Mouse (Mus musculus) testis, postnatal 10 days (tissue): ENCODE measurements around the gene Olfr1283.
"Not testable (repeated sequence)": the region's sequence is repeated elsewhere in the genome, so short reads cannot be mapped to it uniquely, and the experiment has no call there.

ENCODE experiments used
- DNase-seq: peaks from one replicate; pipeline ENCODE4 v3.0.0; 2021; ENCODE audit warnings: low spot score

Olfr1283 gene

GRCm38 (mm10) chr2:111366490-111366889 lies at the start of gene Olfr1283:
Gene Olfr1283, plus strand, starts transcription at chr2:111366790.
- no peak for DNase-seq

DNA sequence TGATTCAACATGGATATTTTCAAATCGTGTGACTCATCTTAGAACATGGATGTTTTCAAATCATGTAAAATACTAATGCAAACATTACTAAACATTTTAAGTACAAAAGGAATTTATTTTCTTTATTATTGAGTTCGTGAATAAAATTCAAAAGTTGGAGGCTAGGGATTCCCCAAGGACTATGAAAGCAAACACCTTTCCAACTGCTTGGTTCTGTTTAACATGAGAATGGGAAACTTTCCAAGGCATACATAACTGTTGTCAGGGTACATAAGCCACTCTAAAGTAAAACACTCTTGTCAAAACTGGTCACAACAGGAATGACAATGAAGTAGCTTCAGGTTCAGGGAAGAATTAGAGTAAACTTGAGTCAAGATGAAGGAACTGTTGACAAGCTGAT lies 40.4 kb upstream of the Olfr1283 start, which contains the start of gene Olfr1281:
TSS of gene Olfr1281 (plus strand) at position 301 of the 400 bp plus-strand sequence.
- DNase-seq = no peak

DNA sequence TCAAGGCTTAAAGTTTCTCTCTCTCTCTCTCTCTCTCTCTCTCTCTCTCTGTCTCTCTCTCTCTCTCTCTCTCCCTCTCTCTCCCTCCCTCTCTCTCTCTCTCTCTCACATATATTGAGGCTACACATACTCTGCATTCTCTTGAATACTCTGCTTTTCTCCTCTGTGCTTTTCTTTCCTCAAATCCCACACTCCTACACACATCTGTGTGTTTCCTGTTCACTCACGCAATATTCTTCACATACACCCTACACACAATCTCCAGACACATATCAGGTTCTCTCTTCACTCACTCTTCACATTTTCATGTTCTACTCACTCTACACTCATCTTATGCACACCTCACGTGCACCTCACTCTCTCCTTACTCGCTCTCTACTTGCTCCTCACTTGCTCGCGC lies 32.9 kb upstream of the Olfr1283 start:
- DNase-seq = not testable (repeated sequence)

GRCm38 (mm10) chr2:111335976-111336375 lies 30.6 kb upstream of the Olfr1283 start, which contains the start of gene Olfr1282:
Gene Olfr1282, minus strand, starts transcription at chr2:111336076.
- DNase-seq = no peak

- DNase-seq = no peak
These were observed 8.6 kb downstream of the Olfr1283 start, which contains the start of gene Olfr1284 for GRCm38 (mm10) chr2:111375222-111375621. Gene Olfr1284, plus strand, starts transcription at chr2:111375522.
